Mouse (Mus musculus): ENCODE measurements around the gene Layn.

The Layn gene

DNA sequence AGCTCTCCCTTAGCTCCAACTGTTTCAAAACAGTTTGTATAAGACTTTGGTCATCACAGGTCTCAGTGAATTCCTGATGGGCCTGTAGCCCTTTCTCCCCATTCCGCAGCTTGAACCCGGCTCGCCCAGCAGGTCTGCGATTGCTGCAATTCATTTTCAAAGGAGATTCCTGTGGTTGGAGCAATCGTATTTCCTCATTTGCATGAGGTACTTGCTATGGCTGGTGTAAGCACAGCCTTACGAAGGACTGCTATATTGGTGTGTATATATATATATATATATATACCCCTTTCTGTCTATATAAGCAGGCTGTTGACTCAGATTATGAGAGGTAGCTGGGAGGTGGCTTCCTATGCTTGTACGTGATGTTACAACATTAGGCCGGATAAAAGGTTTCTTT is 44.6 kb downstream of the Layn start:
- DNase-seq (ENCODE audit: low read depth, low spot score) = no peak

- DNase-seq (ENCODE audit: low read depth, low spot score) = no peak
Observed at GRCm38 (mm10) chr9:51031603-51032002, 45.3 kb downstream of the Layn start.

DNA sequence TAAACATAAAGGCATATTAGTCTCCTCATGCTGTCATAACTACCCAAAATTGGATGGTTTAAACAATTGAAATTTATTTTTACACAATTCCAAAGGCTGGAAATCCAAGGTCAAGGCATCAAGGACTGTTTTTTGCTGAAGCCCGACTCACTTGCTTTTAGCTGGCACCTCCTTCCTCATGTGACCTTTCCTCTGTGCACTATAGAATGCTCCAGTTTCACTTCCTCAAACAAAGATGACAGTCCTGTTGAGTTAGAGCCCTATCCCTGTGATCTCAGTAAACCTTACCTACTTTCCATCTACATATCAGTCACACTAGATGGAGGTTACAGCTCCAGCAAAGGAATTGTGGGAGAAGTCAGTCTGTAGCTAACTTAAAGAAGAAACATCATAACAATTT is 46.7 kb downstream of the Layn start:
- DNase-seq (ENCODE audit: low read depth, low spot score) = no peak

DNA sequence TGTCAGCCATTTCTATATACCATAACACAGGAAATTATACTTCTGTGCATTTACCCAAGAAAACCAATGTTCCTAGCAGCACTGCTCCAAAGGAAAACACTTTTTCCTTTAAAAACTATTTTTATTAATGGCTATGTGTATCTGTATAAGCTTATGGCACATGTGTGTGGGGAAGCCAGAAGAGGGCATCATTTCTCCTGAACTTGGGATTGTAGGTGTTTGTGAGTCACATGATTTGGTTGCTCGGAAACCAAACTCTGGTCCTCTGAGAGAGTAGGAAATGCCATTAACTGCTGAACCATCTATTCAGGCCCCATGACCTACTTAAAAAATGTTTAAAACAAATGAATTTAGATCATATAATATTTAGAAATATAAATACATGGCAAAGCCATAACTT is 49.9 kb downstream of the Layn start:
- no peak for DNase-seq (ENCODE audit: low read depth, low spot score)

- DNase-seq (ENCODE audit: low read depth, low spot score) = no peak
Observed at GRCm38 (mm10) chr9:51021123-51021795, 55.6 kb downstream of the Layn start.

DNA sequence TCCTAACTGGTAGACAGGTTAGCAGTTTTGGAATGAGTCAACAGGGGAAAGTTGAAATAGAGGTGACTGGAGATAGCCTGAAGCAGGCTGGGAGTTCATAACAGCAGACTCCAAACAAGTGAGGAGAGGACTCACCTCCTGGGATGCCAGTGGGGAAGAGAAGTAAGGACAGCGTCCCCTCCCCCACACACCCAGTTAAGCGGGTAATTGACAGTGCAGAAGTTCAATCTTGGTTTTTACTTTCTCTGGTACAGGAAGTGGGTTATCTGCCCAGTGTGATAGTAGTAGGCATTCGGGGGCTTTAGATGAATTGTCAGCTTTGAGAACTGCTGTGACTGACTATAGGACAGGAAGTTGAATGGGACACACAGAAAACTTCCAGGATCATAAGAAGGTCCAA is 56.5 kb downstream of the Layn start:
- peak; percentile 27 for DNase-seq (ENCODE audit: low read depth, low spot score)

DNA sequence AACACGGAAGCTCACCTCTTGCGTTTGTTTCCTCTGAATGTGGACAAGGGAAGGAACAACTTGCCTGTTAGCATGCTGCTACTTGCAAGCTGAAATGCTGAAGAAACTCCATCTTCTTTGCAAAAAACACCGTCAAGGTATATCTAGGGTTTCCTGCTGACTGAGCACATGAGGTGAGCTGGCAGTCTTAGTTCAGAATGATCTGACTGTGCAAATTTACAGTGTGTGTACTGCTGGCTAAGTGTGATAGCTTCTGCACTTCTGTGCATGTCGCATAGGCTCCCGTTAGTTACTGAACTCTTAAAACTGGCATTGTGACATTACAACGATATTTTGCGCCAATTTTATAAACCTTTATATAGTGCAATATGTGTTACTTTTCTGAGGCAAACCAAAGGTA is 57.2 kb downstream of the Layn start:
- no peak for DNase-seq (ENCODE audit: low read depth, low spot score)

GRCm38 (mm10) chr9:51015732-51016131 is 61.2 kb downstream of the Layn start:
- DNase-seq (ENCODE audit: low read depth, low spot score) = no peak

- DNase-seq (ENCODE audit: low read depth, low spot score) = no peak
Observed at GRCm38 (mm10) chr9:51013644-51014043, 63.2 kb downstream of the Layn start.

DNA sequence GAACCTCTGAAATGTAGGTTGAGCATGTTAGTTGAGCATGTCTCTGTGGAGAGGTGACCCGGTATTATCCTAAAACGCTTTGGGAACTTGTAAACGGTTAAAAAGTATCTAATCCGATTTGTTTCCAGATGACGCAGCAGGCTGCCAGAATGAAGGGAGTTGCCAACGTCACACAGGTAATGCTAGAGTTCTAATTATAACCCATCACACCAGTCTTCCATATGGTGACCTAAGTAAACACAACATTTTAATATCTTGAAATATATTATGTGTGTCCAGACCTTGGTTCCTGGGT is 67.3 kb downstream of the Layn start:
- DNase-seq (ENCODE audit: low read depth, low spot score) = no peak

- peak; percentile 97 for DNase-seq (ENCODE audit: low read depth, low spot score)
Observed at GRCm38 (mm10) chr9:51008841-51009655, 67.8 kb downstream of the Layn start, which contains the start of gene Sik2. Sik2 (minus strand) TSS chr9:51009073.

- DNase-seq (ENCODE audit: low read depth, low spot score) = no peak
Observed at GRCm38 (mm10) chr9:51008068-51008840, 68.6 kb downstream of the Layn start.

DNA sequence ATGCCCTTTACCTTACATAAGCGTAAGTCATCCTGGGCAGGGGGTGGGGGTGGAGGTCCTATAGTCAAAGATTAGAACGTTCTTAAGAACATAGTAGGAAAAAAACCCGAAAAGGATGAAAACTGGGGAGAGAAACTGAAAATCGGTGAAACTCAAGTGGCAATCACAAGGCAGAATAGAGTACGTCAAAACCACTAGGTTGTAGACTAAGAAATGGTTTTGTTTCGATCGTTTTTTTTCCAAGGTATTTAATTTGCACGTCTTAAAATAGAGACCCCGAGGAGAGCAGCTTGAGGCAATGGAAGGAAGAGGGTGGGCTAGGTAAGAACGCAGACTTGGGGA is 69.2 kb downstream of the Layn start:
- DNase-seq (ENCODE audit: low read depth, low spot score) = peak; percentile 35

GRCm38 (mm10) chr9:51006846-51007245 is 70.0 kb downstream of the Layn start:
- DNase-seq (ENCODE audit: low read depth, low spot score) = peak; percentile 84
